Mouse (Mus musculus): ENCODE results near the gene Slc6a15. TPM values are rescaled to one million over a fixed set of nuclear protein-coding genes. Genes with fewer than 3 reads are reported as not detected.

Gene Slc6a15
- polyA plus RNA-seq (2012; rRNA removed): 0.07 and 0.09 TPM in 2 replicates

DNA sequence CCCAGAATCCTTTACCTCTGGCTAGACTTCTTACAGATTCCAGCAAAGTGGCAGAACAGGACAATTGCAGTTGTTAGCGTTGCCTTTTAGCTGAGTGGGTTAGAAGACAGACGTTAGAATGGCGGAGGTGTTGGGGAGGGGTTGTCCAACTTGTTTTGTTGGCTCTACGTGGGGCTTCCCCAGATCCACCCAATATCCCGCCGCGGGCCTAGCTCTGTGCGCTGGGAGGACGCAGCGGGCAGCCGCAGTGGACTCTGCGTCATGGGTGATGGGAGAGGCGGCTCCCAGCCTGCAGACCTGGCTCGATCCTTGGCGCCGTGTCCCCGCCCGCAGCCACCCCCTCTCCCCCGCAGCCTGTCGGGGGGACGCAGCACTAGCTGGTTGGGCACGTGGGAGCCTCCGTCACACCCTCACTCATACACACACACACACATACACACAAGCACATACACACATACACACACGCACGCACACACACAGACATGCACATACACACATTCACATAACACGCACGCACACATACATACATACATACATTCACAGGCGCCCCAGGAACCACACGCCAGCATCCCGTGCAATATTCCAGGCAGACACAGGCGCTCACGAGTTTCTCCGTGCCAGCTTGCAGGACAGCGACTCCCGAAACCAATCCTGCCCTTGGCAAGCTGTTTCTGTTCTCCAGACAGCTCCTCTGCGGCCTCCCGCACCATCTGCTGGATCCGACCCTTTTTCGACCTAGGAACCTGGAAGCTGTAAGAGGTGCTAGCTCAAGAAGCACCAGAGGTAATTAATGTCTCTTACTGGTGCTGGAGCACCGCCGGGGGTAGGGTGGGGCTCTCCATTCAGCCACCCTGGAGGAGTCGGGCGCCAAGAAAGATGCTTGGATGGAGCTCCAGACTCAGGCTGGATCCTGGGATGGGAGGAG, at the start of gene Slc6a15:
Gene Slc6a15, plus strand, starts transcription at position 413 of the 925 bp plus-strand sequence.
- no peak for TF ChIP-seq CTCF (IDR thresholded peaks at IDR 0.05; ENCODE audit: extremely low read depth, insufficient read depth, insufficient read length, insufficient replicate concordance)
- TF ChIP-seq POLR2A (IDR thresholded peaks at IDR 0.05; ENCODE audit: low read depth, low read length): no peak
- WGBS: 2% methylated on average over 42 of the region's 43 CpGs
- no peak within 1 kb of the TSS for H3K4me3 ChIP-seq (ENCODE audit: extremely low read depth, insufficient read depth, insufficient read length)
- no peaks in the 10 kb centered on the region for H3K36me3 ChIP-seq (ENCODE audit: control insufficient read depth, insufficient read depth, low read length)
- H3K27me3 ChIP-seq (ENCODE audit: control insufficient read depth, insufficient read depth, low read length): no peaks in the 10 kb centered on the region
- no peak within 1 kb of the TSS for H3K27ac ChIP-seq (ENCODE audit: insufficient read depth, low read length)
- H3K4me1 ChIP-seq (ENCODE audit: control insufficient read depth, insufficient read depth, insufficient read length): peaks cover 2% of the 10 kb centered on the region; the same call in 1 of the 2 replicates
- DNase-seq (ENCODE audit: low read depth in 1 of 2, low spot score in 2 of 2): no peak

DNA sequence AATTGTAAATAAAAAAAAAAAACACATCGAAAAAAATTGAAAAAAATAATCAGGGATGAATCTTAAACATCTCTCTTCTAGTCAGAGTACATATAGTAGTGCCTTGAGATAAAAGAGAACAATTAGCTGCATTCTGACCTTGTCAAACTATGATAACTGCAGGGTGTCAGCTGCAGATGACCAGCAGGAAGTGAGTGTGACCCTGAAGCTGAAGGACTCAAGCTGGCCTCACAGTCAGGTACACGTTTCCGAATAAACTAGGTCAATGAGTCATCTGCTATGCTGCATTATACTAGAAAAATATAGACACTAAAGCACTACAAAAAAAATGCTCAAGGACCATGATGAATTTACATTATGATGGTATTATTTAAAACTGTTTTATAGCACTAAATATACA, 45.6 kb upstream of the Slc6a15 start:
- 67% methylated on average over 3 of the region's 3 CpGs for WGBS
- no peaks in the 10 kb centered on the region for H3K4me1 ChIP-seq (ENCODE audit: control insufficient read depth, insufficient read depth, insufficient read length)
- H3K36me3 ChIP-seq (ENCODE audit: control insufficient read depth, insufficient read depth, low read length): no peaks in the 10 kb centered on the region
- H3K27me3 ChIP-seq (ENCODE audit: control insufficient read depth, insufficient read depth, low read length): no peaks in the 10 kb centered on the region
- TF ChIP-seq CTCF (IDR thresholded peaks at IDR 0.05; ENCODE audit: extremely low read depth, insufficient read depth, insufficient read length, insufficient replicate concordance) (no peak), POLR2A (IDR thresholded peaks at IDR 0.05; ENCODE audit: low read depth, low read length) (no peak)
- no peak for DNase-seq (ENCODE audit: low read depth in 1 of 2, low spot score in 2 of 2)
- H3K27ac ChIP-seq (ENCODE audit: insufficient read depth, low read length): no peak overlapping the region
- no peak overlapping the region for H3K4me3 ChIP-seq (ENCODE audit: extremely low read depth, insufficient read depth, insufficient read length)

DNA sequence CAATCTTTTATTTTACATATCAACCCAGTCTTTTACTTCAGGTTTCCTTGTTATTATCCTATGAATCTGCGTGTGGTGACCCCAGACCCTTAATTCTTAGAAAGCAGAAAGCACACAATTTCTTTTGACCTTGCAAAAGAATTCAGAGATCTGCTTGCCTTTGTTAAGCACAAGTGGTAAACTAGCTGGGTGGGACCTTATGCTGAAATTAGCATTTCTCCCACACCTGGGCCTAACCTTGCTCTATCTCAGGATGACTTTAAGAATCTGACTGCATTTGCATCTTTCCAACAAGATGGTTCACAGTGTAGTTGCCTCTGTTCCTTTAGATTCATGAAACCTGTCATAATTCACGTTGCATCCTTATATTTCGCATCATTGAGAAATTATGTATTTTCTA, 44.2 kb upstream of the Slc6a15 start:
- H3K27ac ChIP-seq (ENCODE audit: insufficient read depth, low read length): no peak overlapping the region
- no peak overlapping the region for H3K4me3 ChIP-seq (ENCODE audit: extremely low read depth, insufficient read depth, insufficient read length)
- no peak for DNase-seq (ENCODE audit: low read depth in 1 of 2, low spot score in 2 of 2)
- H3K4me1 ChIP-seq (ENCODE audit: control insufficient read depth, insufficient read depth, insufficient read length): no peaks in the 10 kb centered on the region
- 81% methylated on average over 3 of the region's 3 CpGs for WGBS
- TF ChIP-seq POLR2A (IDR thresholded peaks at IDR 0.05; ENCODE audit: low read depth, low read length): no peak
- TF ChIP-seq CTCF (IDR thresholded peaks at IDR 0.05; ENCODE audit: extremely low read depth, insufficient read depth, insufficient read length, insufficient replicate concordance): no peak
- no peaks in the 10 kb centered on the region for H3K27me3 ChIP-seq (ENCODE audit: control insufficient read depth, insufficient read depth, low read length)
- H3K36me3 ChIP-seq (ENCODE audit: control insufficient read depth, insufficient read depth, low read length): no peaks in the 10 kb centered on the region

DNA sequence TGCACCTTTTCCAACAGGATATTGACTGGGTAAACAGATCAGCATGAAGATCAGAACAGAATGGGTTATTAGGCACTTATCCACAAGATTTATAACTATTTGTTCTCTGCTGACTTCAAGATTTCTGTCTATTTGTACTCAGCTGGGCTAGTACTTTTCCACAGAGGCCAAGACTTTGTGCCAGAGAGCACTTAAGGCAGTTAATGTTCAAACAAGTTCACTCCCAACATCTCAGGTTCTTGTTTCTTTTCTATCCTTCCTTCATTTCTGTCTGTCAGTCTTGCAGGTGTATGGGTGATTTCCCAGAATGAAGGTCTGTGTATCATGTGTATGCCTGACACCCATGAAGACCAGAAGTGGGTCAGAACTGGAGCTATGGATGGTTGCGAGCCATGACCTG, 33.3 kb upstream of the Slc6a15 start:
- Histone ChIP-seq H3K36me3 (ENCODE audit: control insufficient read depth, insufficient read depth, low read length) (no peaks in the 10 kb centered on the region), H3K27me3 (ENCODE audit: control insufficient read depth, insufficient read depth, low read length) (no peaks in the 10 kb centered on the region), H3K27ac (ENCODE audit: insufficient read depth, low read length) (no peak overlapping the region), H3K4me1 (ENCODE audit: control insufficient read depth, insufficient read depth, insufficient read length) (no peaks in the 10 kb centered on the region), H3K4me3 (ENCODE audit: extremely low read depth, insufficient read depth, insufficient read length) (no peak overlapping the region)
- WGBS: 91% methylated on average over 1 of the region's 1 CpGs
- no peak for DNase-seq (ENCODE audit: low read depth in 1 of 2, low spot score in 2 of 2)
- no peak for TF ChIP-seq CTCF (IDR thresholded peaks at IDR 0.05; ENCODE audit: extremely low read depth, insufficient read depth, insufficient read length, insufficient replicate concordance)
- TF ChIP-seq POLR2A (IDR thresholded peaks at IDR 0.05; ENCODE audit: low read depth, low read length): no peak

DNA sequence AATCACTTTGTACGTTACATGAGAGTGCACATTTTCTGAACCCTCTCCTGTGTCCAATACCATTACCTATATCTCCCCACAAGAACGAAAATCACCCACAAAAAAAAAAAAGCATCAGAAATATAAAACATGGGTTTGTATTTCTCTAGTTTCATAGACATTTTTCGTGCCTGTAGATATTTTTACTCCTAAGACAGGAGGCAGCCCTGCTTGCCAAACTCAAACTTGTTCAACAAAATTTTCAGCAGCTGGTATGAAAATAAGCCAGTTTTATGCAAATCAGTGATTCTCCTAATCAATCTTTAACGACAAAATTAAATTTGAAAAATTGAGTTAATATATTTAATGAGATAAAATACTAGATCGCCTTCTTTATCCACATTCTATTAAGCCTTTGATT, 27.7 kb upstream of the Slc6a15 start:
- H3K4me3 ChIP-seq (ENCODE audit: extremely low read depth, insufficient read depth, insufficient read length): no peak overlapping the region
- H3K27me3 ChIP-seq (ENCODE audit: control insufficient read depth, insufficient read depth, low read length): no peaks in the 10 kb centered on the region
- DNase-seq (ENCODE audit: low read depth in 1 of 2, low spot score in 2 of 2): no peak
- TF ChIP-seq CTCF (IDR thresholded peaks at IDR 0.05; ENCODE audit: extremely low read depth, insufficient read depth, insufficient read length, insufficient replicate concordance) (no peak), POLR2A (IDR thresholded peaks at IDR 0.05; ENCODE audit: low read depth, low read length) (no peak)
- H3K27ac ChIP-seq (ENCODE audit: insufficient read depth, low read length): no peak overlapping the region
- WGBS: 80% methylated on average over 5 of the region's 5 CpGs
- H3K36me3 ChIP-seq (ENCODE audit: control insufficient read depth, insufficient read depth, low read length): no peaks in the 10 kb centered on the region
- no peaks in the 10 kb centered on the region for H3K4me1 ChIP-seq (ENCODE audit: control insufficient read depth, insufficient read depth, insufficient read length)

DNA sequence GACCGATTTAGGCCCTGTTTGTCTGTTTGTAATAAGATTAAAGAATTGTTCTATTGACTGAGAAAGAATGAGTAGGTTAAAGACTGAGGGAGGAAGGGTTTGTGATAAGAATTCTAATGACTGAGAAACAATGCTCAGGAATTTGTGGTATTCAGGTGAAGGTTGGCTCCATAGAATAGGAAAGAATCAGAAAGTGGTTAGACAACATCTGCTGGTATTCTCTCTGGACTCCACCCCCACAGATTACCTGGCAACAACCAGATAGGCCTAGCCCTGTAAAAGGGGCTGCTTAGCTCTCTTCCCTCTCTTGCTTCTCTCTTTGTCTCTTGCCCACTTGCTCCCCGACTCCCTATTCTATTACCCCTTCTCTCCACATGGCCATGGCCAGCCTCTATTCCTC, 20.8 kb upstream of the Slc6a15 start:
- H3K4me1 ChIP-seq (ENCODE audit: control insufficient read depth, insufficient read depth, insufficient read length): no peaks in the 10 kb centered on the region
- H3K4me3 ChIP-seq (ENCODE audit: extremely low read depth, insufficient read depth, insufficient read length): no peak overlapping the region
- 86% methylated on average over 2 of the region's 2 CpGs for WGBS
- H3K27ac ChIP-seq (ENCODE audit: insufficient read depth, low read length): no peak overlapping the region
- TF ChIP-seq POLR2A (IDR thresholded peaks at IDR 0.05; ENCODE audit: low read depth, low read length): no peak
- no peak for TF ChIP-seq CTCF (IDR thresholded peaks at IDR 0.05; ENCODE audit: extremely low read depth, insufficient read depth, insufficient read length, insufficient replicate concordance)
- no peaks in the 10 kb centered on the region for H3K27me3 ChIP-seq (ENCODE audit: control insufficient read depth, insufficient read depth, low read length)
- no peaks in the 10 kb centered on the region for H3K36me3 ChIP-seq (ENCODE audit: control insufficient read depth, insufficient read depth, low read length)
- no peak for DNase-seq (ENCODE audit: low read depth in 1 of 2, low spot score in 2 of 2)
